Mouse (Mus musculus) MEL (cell line): ENCODE data around the gene Csnk1g2. TPM values are rescaled to one million over a fixed set of nuclear protein-coding genes. Genes with fewer than 3 reads are reported as not detected.
A peak's percentile ranks its signal among the peaks of the same experiment; 100 is the strongest.

Experiments used
- DNase-seq: peaks from one replicate; pipeline ENCODE4 v3.0.0; 2011; ENCODE audit warnings: low read depth, low spot score
- H3K27ac ChIP-seq: 2 replicates; pipeline ENCODE4 v1.5.1; 2012; ENCODE audit warnings: low read depth, mild to moderate bottlenecking, control low read depth, low read length, moderate library complexity; ENCODE audit not compliant: control insufficient read depth
- H3K27me3 ChIP-seq, 2 experiments: fragments of 150-350 bp in 1 of 2; sonication (generic) in 1 of 2; 2 replicates each; pipeline ENCODE4 v1.6.1; 2012; ENCODE audit warnings: low read length in 2 of 2, mild to moderate bottlenecking in 2 of 2, improper control_type of control experiment in 1 of 2, moderate library complexity in 1 of 2; ENCODE audit not compliant: insufficient read depth in 2 of 2, control insufficient read depth in 1 of 2
- H3K36me3 ChIP-seq, 2 experiments: 2 replicates each; pipeline ENCODE4 v1.6.1; 2012 to 2014; ENCODE audit warnings: low read length in 2 of 2, improper control_type of control experiment in 1 of 2, inconsistent platforms in 1 of 2, mild to moderate bottlenecking in 1 of 2; ENCODE audit not compliant: insufficient read depth in 2 of 2, control insufficient read depth in 1 of 2
- H3K4me1 ChIP-seq, 2 experiments: fragments of 150-350 bp in 1 of 2; sonication (generic) in 1 of 2; 2 replicates each; pipeline ENCODE4 v1.6.1; 2012; ENCODE audit warnings: low read length in 2 of 2, improper control_type of control experiment in 1 of 2, mild to moderate bottlenecking in 1 of 2; ENCODE audit not compliant: insufficient read depth in 2 of 2, control insufficient read depth in 1 of 2
- H3K4me3 ChIP-seq, 2 experiments: fragments of 150-350 bp in 1 of 2; sonication (generic) in 1 of 2; 2 replicates each; pipeline ENCODE4 v1.5.1; 2012; ENCODE audit warnings: low read depth in 2 of 2, low read length in 2 of 2, mild to moderate bottlenecking in 2 of 2, moderate library complexity in 2 of 2, control low read depth in 1 of 2, improper control_type of control experiment in 1 of 2; ENCODE audit not compliant: control insufficient read depth in 1 of 2, insufficient read depth in 1 of 2
- H3K79me2 ChIP-seq: 2 replicates; pipeline ENCODE4 v1.6.1; 2012; ENCODE audit warnings: mild to moderate bottlenecking, low read length, moderate library complexity; ENCODE audit not compliant: control insufficient read depth, poor library complexity, insufficient read depth
- H3K9ac ChIP-seq: 2 replicates; pipeline ENCODE4 v1.6.1; 2012; ENCODE audit warnings: low read depth, mild to moderate bottlenecking, control low read depth, low read length, moderate library complexity; ENCODE audit not compliant: control insufficient read depth, poor library complexity, severe bottlenecking
- H3K9me3 ChIP-seq: fragments of 150-350 bp; sonication (generic); replicated peaks from 2 replicates; pipeline ENCODE4 v1.6.1; 2012; ENCODE audit warnings: mild to moderate bottlenecking, low read length, improper control_type of control experiment, moderate library complexity; ENCODE audit not compliant: insufficient read depth
- BHLHE40 ChIP-seq: IDR thresholded peaks from 2 replicates; pipeline ENCODE4 v1.6.1; 2012; ENCODE audit warnings: low read depth, mild to moderate bottlenecking, inconsistent platforms, low read length, improper control_type of control experiment, borderline replicate concordance
- CHD1 ChIP-seq: IDR thresholded peaks from 2 replicates; pipeline ENCODE4 v1.6.1; 2012; ENCODE audit warnings: low read depth, mild to moderate bottlenecking, inconsistent platforms, low read length, improper control_type of control experiment
- CHD2 ChIP-seq: IDR thresholded peaks from 2 replicates; pipeline ENCODE4 v1.6.1; 2011; ENCODE audit warnings: low read length, improper control_type of control experiment
- CTCF ChIP-seq, 3 experiments: IDR thresholded peaks in 2 of 3; conservative IDR thresholded peaks in 1 of 3; 2 replicates each; pipeline ENCODE4 v1.5.1; 2011 to 2012; ENCODE audit warnings: low read length in 3 of 3, low read depth in 2 of 3, mild to moderate bottlenecking in 2 of 3, improper control_type of control experiment in 1 of 3, inconsistent platforms in 1 of 3, mixed read lengths in 1 of 3, moderate library complexity in 1 of 3; ENCODE audit not compliant: control insufficient read depth in 1 of 3, insufficient read depth in 1 of 3, poor library complexity in 1 of 3, severe bottlenecking in 1 of 3
- E2F4 ChIP-seq: IDR thresholded peaks from 2 replicates; pipeline ENCODE4 v1.6.1; 2011; ENCODE audit warnings: low read depth, low read length, improper control_type of control experiment, borderline replicate concordance
- ELF1 ChIP-seq: IDR thresholded peaks from 2 replicates; pipeline ENCODE4 v1.6.1; 2014; ENCODE audit warnings: low read depth, mild to moderate bottlenecking, inconsistent platforms, low read length, improper control_type of control experiment, moderate library complexity
- EP300 ChIP-seq, 2 experiments: IDR thresholded peaks; 2 replicates each; pipeline ENCODE4 v1.6.1; 2011; ENCODE audit warnings: improper control_type of control experiment in 2 of 2, low read length in 2 of 2, low read depth in 1 of 2, mild to moderate bottlenecking in 1 of 2
- ETS1 ChIP-seq: IDR thresholded peaks from 2 replicates; pipeline ENCODE4 v1.6.1; 2012; ENCODE audit warnings: low read depth, mild to moderate bottlenecking, inconsistent platforms, low read length, improper control_type of control experiment, moderate library complexity
- GATA1 ChIP-seq: IDR thresholded peaks from 2 replicates; pipeline ENCODE4 v1.6.1; 2011; ENCODE audit warnings: low read depth, low read length, improper control_type of control experiment
- HCFC1 ChIP-seq: IDR thresholded peaks from 2 replicates; pipeline ENCODE4 v1.6.1; 2012; ENCODE audit warnings: low read depth, mild to moderate bottlenecking, inconsistent platforms, low read length, improper control_type of control experiment, moderate library complexity
- JUND ChIP-seq: IDR thresholded peaks from 2 replicates; pipeline ENCODE4 v1.6.1; 2011; ENCODE audit warnings: low read depth, mild to moderate bottlenecking, improper control_type of control experiment, low read length
- KAT2A ChIP-seq: conservative IDR thresholded peaks from 2 replicates; pipeline ENCODE4 v1.6.1; 2012; ENCODE audit warnings: low read depth, low read length, improper control_type of control experiment, inconsistent platforms
- MAFK ChIP-seq: IDR thresholded peaks from 2 replicates; pipeline ENCODE4 v1.6.1; 2011; ENCODE audit warnings: low read depth, mild to moderate bottlenecking, low read length, improper control_type of control experiment, borderline replicate concordance
- MAX ChIP-seq: IDR thresholded peaks from 2 replicates; pipeline ENCODE4 v1.6.1; 2011; ENCODE audit warnings: low read length, improper control_type of control experiment
- MAZ ChIP-seq: IDR thresholded peaks from 2 replicates; pipeline ENCODE4 v1.6.1; 2012; ENCODE audit warnings: low read depth, mild to moderate bottlenecking, inconsistent platforms, low read length, improper control_type of control experiment
- MEF2A ChIP-seq: IDR thresholded peaks from 2 replicates; pipeline ENCODE4 v1.6.1; 2014; ENCODE audit warnings: low read depth, mild to moderate bottlenecking, inconsistent platforms, low read length, improper control_type of control experiment; ENCODE audit not compliant: poor library complexity, insufficient replicate concordance, severe bottlenecking; ENCODE audit errors: extremely low read depth
- MXI1 ChIP-seq: IDR thresholded peaks from 2 replicates; pipeline ENCODE4 v1.6.1; 2011; ENCODE audit warnings: mild to moderate bottlenecking, low read depth, low read length, improper control_type of control experiment
- MYB ChIP-seq: IDR thresholded peaks from 2 replicates; pipeline ENCODE4 v1.6.1; 2011; ENCODE audit warnings: mild to moderate bottlenecking, low read depth, low read length, improper control_type of control experiment
- MYC ChIP-seq: IDR thresholded peaks from 2 replicates; pipeline ENCODE4 v1.6.1; 2011; ENCODE audit warnings: low read depth, mild to moderate bottlenecking, low read length, improper control_type of control experiment, moderate library complexity
- NELFE ChIP-seq: IDR thresholded peaks from 2 replicates; pipeline ENCODE4 v1.6.1; 2011; ENCODE audit warnings: low read depth, low read length, improper control_type of control experiment
- NRF1 ChIP-seq: IDR thresholded peaks from 2 replicates; pipeline ENCODE4 v1.6.1; 2014; ENCODE audit warnings: low read depth, mild to moderate bottlenecking, inconsistent platforms, low read length, improper control_type of control experiment, moderate library complexity; ENCODE audit not compliant: poor library complexity, insufficient read depth, severe bottlenecking
- POLR2A ChIP-seq, 2 experiments: IDR thresholded peaks; 2 replicates each; pipeline ENCODE4 v1.6.1; 2011 to 2012; ENCODE audit warnings: low read length in 2 of 2, mild to moderate bottlenecking in 2 of 2, control low read depth in 1 of 2, improper control_type of control experiment in 1 of 2, low read depth in 1 of 2, moderate library complexity in 1 of 2; ENCODE audit not compliant: control insufficient read depth in 1 of 2, insufficient read depth in 1 of 2, poor library complexity in 1 of 2
- POLR2AphosphoS2 ChIP-seq: IDR thresholded peaks from 2 replicates; pipeline ENCODE4 v1.6.1; 2011; ENCODE audit warnings: low read length, improper control_type of control experiment
- POLR2AphosphoS5 ChIP-seq: IDR thresholded peaks from 2 replicates; pipeline ENCODE4 v1.6.1; 2012; ENCODE audit warnings: low read depth, borderline replicate concordance, mild to moderate bottlenecking, inconsistent platforms, low read length, moderate library complexity, mixed read lengths
- RAD21 ChIP-seq: IDR thresholded peaks from 2 replicates; pipeline ENCODE4 v1.6.1; 2011; ENCODE audit warnings: mild to moderate bottlenecking, low read depth, low read length, improper control_type of control experiment
- RCOR1 ChIP-seq: IDR thresholded peaks from 2 replicates; pipeline ENCODE4 v1.6.1; 2012; ENCODE audit warnings: low read depth, mild to moderate bottlenecking, inconsistent platforms, low read length, improper control_type of control experiment
- SIN3A ChIP-seq: IDR thresholded peaks from 2 replicates; pipeline ENCODE4 v1.6.1; 2012; ENCODE audit warnings: low read length, improper control_type of control experiment, inconsistent platforms
- SMC3 ChIP-seq: IDR thresholded peaks from 2 replicates; pipeline ENCODE4 v1.6.1; 2011; ENCODE audit warnings: low read depth, low read length, improper control_type of control experiment
- TAL1 ChIP-seq: IDR thresholded peaks from 2 replicates; pipeline ENCODE4 v1.6.1; 2012; ENCODE audit warnings: mild to moderate bottlenecking, inconsistent platforms, low read length, moderate library complexity, mixed read lengths
- TCF12 ChIP-seq: IDR thresholded peaks from 2 replicates; pipeline ENCODE4 v1.6.1; 2014; ENCODE audit warnings: low read depth, mild to moderate bottlenecking, inconsistent platforms, low read length, improper control_type of control experiment, moderate library complexity
- UBTF ChIP-seq: IDR thresholded peaks from 2 replicates; pipeline ENCODE4 v1.6.1; 2012; ENCODE audit warnings: low read depth, mild to moderate bottlenecking, inconsistent platforms, low read length, improper control_type of control experiment, moderate library complexity, borderline replicate concordance; ENCODE audit not compliant: insufficient read depth
- USF1 ChIP-seq: IDR thresholded peaks from 2 replicates; pipeline ENCODE4 v1.6.1; 2014; ENCODE audit warnings: low read depth, mild to moderate bottlenecking, inconsistent platforms, low read length, improper control_type of control experiment, moderate library complexity
- USF2 ChIP-seq, 2 experiments: IDR thresholded peaks; 2 replicates each; pipeline ENCODE4 v1.6.1; 2011 to 2012; ENCODE audit warnings: improper control_type of control experiment in 2 of 2, low read length in 2 of 2, borderline replicate concordance in 1 of 2, inconsistent platforms in 1 of 2, low read depth in 1 of 2, mild to moderate bottlenecking in 1 of 2; ENCODE audit not compliant: insufficient read depth in 1 of 2
- ZC3H11A ChIP-seq: IDR thresholded peaks from 2 replicates; pipeline ENCODE4 v1.6.1; 2012; ENCODE audit warnings: low read depth, mild to moderate bottlenecking, inconsistent platforms, low read length, improper control_type of control experiment
- ZKSCAN1 ChIP-seq: IDR thresholded peaks from 2 replicates; pipeline ENCODE4 v1.6.1; 2012; ENCODE audit warnings: low read depth, mild to moderate bottlenecking, inconsistent platforms, low read length, improper control_type of control experiment, moderate library complexity
- ZMIZ1 ChIP-seq: IDR thresholded peaks from 2 replicates; pipeline ENCODE4 v1.6.1; 2012; ENCODE audit warnings: low read depth, mild to moderate bottlenecking, inconsistent platforms, low read length, improper control_type of control experiment, moderate library complexity
- polyA plus RNA-seq, 2 experiments: library from polyadenylated mRNA; stranded (reverse) in 1 of 2; unstranded in 1 of 2; fragments of >175 nt in 1 of 2; fragments of >200 nt in 1 of 2; gene quantifications; 2 replicates each; pipeline versions ENCODE4 v1.2.1 to v1.2.4; 2012; ENCODE audit warnings: low replicate concordance in 2 of 2, low read depth in 1 of 2; ENCODE audit not compliant: insufficient read length in 2 of 2, insufficient read depth in 1 of 2, missing spikeins in 1 of 2
- total RNA-seq: library from RNA; depleted of rRNA; stranded (reverse); fragments of 300-350 nt; gene quantifications from 2 replicates; pipeline ENCODE4 v1.2.3, GENCODE M21; 2012

Csnk1g2 gene
- total and polyA plus RNA-seq, 3 experiments, result 132 to 231 TPM; not detected in 1

GRCm38 (mm10) chr10:80658841-80659202 lies 36.2 kb downstream of the Csnk1g2 start (continued):
- no peak for TF ChIP-seq ZMIZ1
- TF ChIP-seq, all 39 proteins: peak for 9

- peaks cover 8% of the 10 kb centered on the region for H3K79me2 ChIP-seq
- H3K9ac ChIP-seq, result peak overlapping the region; percentile 67
- peak overlapping the region; percentile 47 to 99 for H3K4me3 ChIP-seq
- H3K27me3 ChIP-seq, result no peaks in the 10 kb centered on the region
- DNase-seq, result peak; percentile 85
- H3K4me1 ChIP-seq, result peaks cover 7 to 34% of the 10 kb centered on the region in 2 experiments
- H3K27ac ChIP-seq, result peak overlapping the region; percentile 74
- H3K36me3 ChIP-seq, result peaks cover 0 to 15% of the 10 kb centered on the region in 2 experiments; a peak in 2 of 4 replicates
- no peaks in the 10 kb centered on the region for H3K9me3 ChIP-seq
- TF ChIP-seq CTCF (IDR thresholded peaks at IDR 0.05 in 2 of 3, conservative IDR thresholded peaks at IDR 0.05 in 1 of 3; ENCODE audit: control insufficient read depth in 1 of 3, insufficient read depth in 1 of 3, low read depth in 2 of 3, low read length in 3 of 3, poor library complexity in 1 of 3, severe bottlenecking in 1 of 3) (peak; percentile 68 to 79 (median 75)), HCFC1 (no peak), MYB (no peak), MAFK (no peak), ZMIZ1 (no peak), JUND (no peak), MEF2A (no peak), USF1 (no peak), NRF1 (no peak), CHD2 (no peak), MAZ (no peak), KAT2A (no peak), EP300 (IDR thresholded peaks at IDR 0.05; ENCODE audit: low read depth in 1 of 2, low read length in 2 of 2) (no peak), UBTF (no peak), RCOR1 (no peak), USF2 (IDR thresholded peaks at IDR 0.05; ENCODE audit: borderline replicate concordance in 1 of 2, insufficient read depth in 1 of 2, low read depth in 1 of 2, low read length in 2 of 2) (no peak), POLR2A (IDR thresholded peaks at IDR 0.05; ENCODE audit: control insufficient read depth in 1 of 2, insufficient read depth in 1 of 2, low read depth in 1 of 2, low read length in 2 of 2, poor library complexity in 1 of 2) (no peak), MAX (no peak), E2F4 (no peak), MXI1 (peak; percentile 34; the same call in 1 of the 2 replicates), CHD1 (no peak), TCF12 (no peak), POLR2AphosphoS5 (no peak), POLR2AphosphoS2 (no peak), ZC3H11A (peak; percentile 61), NELFE (no peak), RAD21 (peak; percentile 61), SIN3A (peak; percentile 51; the same call in 1 of the 2 replicates), ZKSCAN1 (no peak), BHLHE40 (no peak), ETS1 (no peak), ELF1 (no peak), TAL1 (no peak), MYC (peak; percentile 89), SMC3 (peak; percentile 67), GATA1 (0 out of 2 replicates have a peak, but pooled peaks have one; percentile 4)
Observed at GRCm38 (mm10) chr10:80659213-80659612, 36.6 kb downstream of the Csnk1g2 start.
